Mouse (Mus musculus) liver, embryonic 14.5 days (tissue): ENCODE data around the gene Drosha. TPM values are rescaled to one million over a fixed set of nuclear protein-coding genes. Genes with fewer than 3 reads are reported as not detected.

Source experiments
- ATAC-seq: fragments of 200-750 bp; cut with Nextera tagmentation; 2 replicates; pipeline ENCODE4 v1.8.0; 2017; ENCODE audit warnings: moderate number of reproducible peaks, mild to moderate bottlenecking, moderate library complexity; ENCODE audit not compliant: insufficient read depth
- DNase-seq, 3 experiments: peaks; one replicate each; pipeline ENCODE4 v3.0.0-alpha.2; 2012 to 2013; ENCODE audit warnings: low read depth in 3 of 3, low spot score in 3 of 3
- H3K27ac ChIP-seq: fragments of 300-500 bp; sonication (generic); 2 replicates; pipeline ENCODE4 v1.5.1; 2014; ENCODE audit warnings: moderate library complexity, mild to moderate bottlenecking, control low read depth, inconsistent platforms
- H3K27me3 ChIP-seq: fragments of 300-500 bp; sonication (generic); 2 replicates; pipeline ENCODE4 v1.6.1; 2014; ENCODE audit warnings: mild to moderate bottlenecking, low read length, moderate library complexity; ENCODE audit not compliant: control insufficient read depth, insufficient read depth
- H3K36me3 ChIP-seq: fragments of 300-500 bp; sonication (generic); replicated peaks from 2 replicates; pipeline ENCODE4 v1.6.1; 2014; ENCODE audit warnings: low read depth; ENCODE audit not compliant: control insufficient read depth, insufficient read depth
- H3K4me1 ChIP-seq, 2 experiments: fragments of 200-500 bp in 1 of 2; fragments of 300-500 bp in 1 of 2; sonication (generic) in 1 of 2; replicated peaks; 2 replicates each; pipeline ENCODE4 v1.6.1; 2012 to 2014; ENCODE audit warnings: antibody characterized with exemption in 1 of 2, inconsistent platforms in 1 of 2, low read length in 1 of 2; ENCODE audit not compliant: control insufficient read depth in 2 of 2, insufficient read depth in 2 of 2
- H3K4me2 ChIP-seq: fragments of 300-500 bp; sonication (generic); 2 replicates; pipeline ENCODE4 v1.6.1; 2014; ENCODE audit warnings: low read depth, mild to moderate bottlenecking, control low read depth, moderate library complexity
- H3K4me3 ChIP-seq, 2 experiments: fragments of 200-500 bp in 1 of 2; fragments of 300-500 bp in 1 of 2; sonication (generic) in 1 of 2; 2 replicates each; pipeline ENCODE4 v1.5.1; 2012 to 2014; ENCODE audit warnings: low read depth in 2 of 2, low read length in 2 of 2, mild to moderate bottlenecking in 2 of 2, control low read depth in 1 of 2, inconsistent platforms in 1 of 2, moderate library complexity in 1 of 2; ENCODE audit not compliant: insufficient read depth in 1 of 2
- H3K9ac ChIP-seq: fragments of 300-500 bp; sonication (generic); replicated peaks from 2 replicates; pipeline ENCODE4 v1.6.1; 2014; ENCODE audit warnings: mild to moderate bottlenecking, control low read depth, moderate library complexity
- H3K9me3 ChIP-seq: fragments of 300-500 bp; sonication (generic); 2 replicates; pipeline ENCODE4 v1.6.1; 2016; ENCODE audit warnings: low read length, mixed read lengths; ENCODE audit not compliant: control insufficient read depth
- CTCF ChIP-seq: IDR thresholded peaks from 2 replicates; pipeline ENCODE4 v1.5.1; 2016; ENCODE audit warnings: antibody characterized with exemption, low read depth, control low read depth
- EP300 ChIP-seq: IDR thresholded peaks from 2 replicates; pipeline ENCODE4 v1.6.1; 2016; ENCODE audit warnings: antibody characterized with exemption, low read depth
- WGBS: fragments of 180-500 bp; shearing (Covaris S2); extraction: QIAGEN DNeasy Blood & Tissue Kit; methylation state at CpG from one replicate; pipeline ENCODE4 v1.1.7; 2014; ENCODE audit not compliant: insufficient replicate concordance; 5-methylcytosine and 5-hydroxymethylcytosine counted together
- polyA plus RNA-seq, 2 experiments: library from polyadenylated mRNA; depleted of rRNA in 1 of 2; stranded (reverse) in 1 of 2; unstranded in 1 of 2; fragments of >200 nt; fragmentation: Nextera tagmentation in 1 of 2; extraction: Ambion mirVana in 1 of 2; gene quantifications; 2 replicates each; pipeline versions ENCODE4 v1.2.1 to v1.2.3; 2012 to 2014

Drosha gene
- polyA plus RNA-seq, 2 experiments = 8.8 to 13.5 TPM

DNA sequence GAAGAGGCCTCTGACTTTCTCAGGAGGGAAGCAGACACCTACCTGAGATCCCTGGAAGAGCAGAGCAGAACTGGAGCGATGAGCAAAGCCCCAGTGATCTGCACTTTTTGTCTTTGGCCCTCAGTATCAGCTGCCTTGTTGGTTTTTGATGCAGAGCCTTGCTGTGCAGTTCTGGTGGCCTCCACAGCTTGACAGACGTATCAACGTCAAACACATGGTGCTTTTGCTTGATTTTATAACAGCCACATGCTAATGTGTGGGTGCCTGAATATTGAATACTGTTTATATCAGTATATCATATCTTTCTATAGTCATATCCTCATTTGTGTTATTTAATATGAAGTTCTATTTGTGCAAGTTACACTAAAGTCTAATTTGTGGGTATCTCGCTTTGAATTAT, 19.5 kb upstream of the Drosha start:
- H3K27me3 ChIP-seq = no peaks in the 10 kb centered on the region
- no peak overlapping the region for H3K4me2 ChIP-seq
- no peaks in the 10 kb centered on the region for H3K9me3 ChIP-seq
- TF ChIP-seq CTCF (no peak), EP300 (no peak)
- H3K9ac ChIP-seq = no peak overlapping the region
- 54% methylated on average over 4 of the region's 4 CpGs for WGBS
- DNase-seq = peak in 1 of 3 experiments; percentile 82
- peak; percentile 33; the same call in 1 of the 2 replicates for ATAC-seq
- H3K36me3 ChIP-seq = peaks cover 27% of the 10 kb centered on the region
- H3K27ac ChIP-seq = no peak overlapping the region
- no peak overlapping the region for H3K4me3 ChIP-seq
- H3K4me1 ChIP-seq = peaks cover 0 to 12% of the 10 kb centered on the region in 2 experiments; a peak in 3 of 4 replicates

DNA sequence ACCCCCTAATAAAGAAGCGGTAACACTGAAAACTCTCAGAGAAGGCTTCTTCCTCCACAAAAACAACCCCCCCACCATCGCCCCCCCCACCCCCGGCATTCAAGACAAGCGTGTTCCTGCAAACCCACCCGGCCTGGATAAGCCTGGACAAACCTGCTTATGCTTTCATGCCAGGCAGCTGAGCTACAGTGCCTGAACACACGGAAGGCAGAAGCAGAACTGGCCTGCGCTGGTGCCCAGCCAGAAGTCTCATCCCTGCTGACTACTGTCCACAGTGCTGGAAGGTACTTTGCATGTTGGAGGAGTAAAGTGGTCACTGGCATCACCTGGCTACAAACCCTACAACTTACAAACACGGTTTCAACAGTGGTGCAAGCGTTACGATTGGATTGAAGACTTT, 17.5 kb upstream of the Drosha start:
- ATAC-seq (no peak), DNase-seq (no peak)
- Histone ChIP-seq H3K4me1 (peaks cover 0 to 12% of the 10 kb centered on the region in 2 experiments; a peak in 3 of 4 replicates), H3K9ac (no peak overlapping the region), H3K27ac (no peak overlapping the region), H3K4me3 (no peak overlapping the region), H3K4me2 (no peak overlapping the region), H3K27me3 (no peaks in the 10 kb centered on the region), H3K36me3 (peaks cover 47% of the 10 kb centered on the region), H3K9me3 (no peaks in the 10 kb centered on the region)
- TF ChIP-seq CTCF (no peak), EP300 (no peak)
- WGBS = 87% methylated on average over 10 of the region's 10 CpGs

DNA sequence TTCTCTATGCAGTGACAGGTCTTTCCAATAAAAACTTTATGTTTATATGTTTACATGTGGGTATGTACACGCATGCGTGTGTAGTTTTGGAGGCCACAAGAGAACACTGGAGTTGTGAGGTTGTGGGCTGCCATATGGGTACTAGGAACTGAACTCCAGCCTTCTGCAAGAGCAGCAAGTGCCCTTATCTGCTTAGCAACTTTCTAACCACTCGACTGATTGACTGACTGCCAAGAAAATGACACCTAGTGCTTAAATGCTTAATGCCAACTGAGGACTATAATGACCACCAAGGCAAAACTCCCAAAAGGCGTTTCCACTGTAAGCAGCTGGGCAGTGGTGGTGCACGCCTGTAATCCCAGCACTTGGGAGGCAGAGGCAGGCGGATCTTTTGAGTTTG, 15.3 kb upstream of the Drosha start:
- peaks cover 66% of the 10 kb centered on the region for H3K36me3 ChIP-seq
- H3K4me3 ChIP-seq = no peak overlapping the region
- no peak overlapping the region for H3K27ac ChIP-seq
- H3K4me1 ChIP-seq = peaks cover 0 to 12% of the 10 kb centered on the region in 2 experiments; a peak in 3 of 4 replicates
- DNase-seq (no peak), ATAC-seq (no peak)
- no peak overlapping the region for H3K4me2 ChIP-seq
- H3K9ac ChIP-seq = no peak overlapping the region
- no peaks in the 10 kb centered on the region for H3K27me3 ChIP-seq
- WGBS = 76% methylated on average over 6 of the region's 6 CpGs
- no peaks in the 10 kb centered on the region for H3K9me3 ChIP-seq
- no peak for TF ChIP-seq EP300
- no peak for TF ChIP-seq CTCF

DNA sequence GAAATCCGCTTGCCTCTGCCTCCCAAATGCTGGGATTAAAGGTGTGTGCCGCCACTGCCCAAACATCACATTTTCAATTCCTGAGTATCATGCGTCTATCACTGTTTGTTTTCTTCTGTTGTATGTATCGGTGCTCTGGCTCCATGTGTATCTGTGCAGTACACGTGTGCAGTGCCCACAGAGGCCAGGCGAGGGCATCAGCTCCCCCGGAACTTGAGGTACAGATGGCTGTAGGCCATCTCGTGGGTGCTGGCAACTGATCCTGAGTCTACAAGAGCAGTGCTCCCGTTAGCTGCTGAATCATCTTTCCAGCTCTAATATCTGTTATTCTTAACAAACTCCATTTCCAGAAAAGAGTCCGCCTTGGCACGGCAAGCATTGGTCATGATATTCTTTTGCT, 12.0 kb upstream of the Drosha start:
- no peak overlapping the region for H3K9ac ChIP-seq
- DNase-seq = no peak
- no peak overlapping the region for H3K4me3 ChIP-seq
- TF ChIP-seq EP300 (no peak), CTCF (peak; percentile 40)
- 89% methylated on average over 11 of the region's 11 CpGs for WGBS
- H3K4me1 ChIP-seq = no peaks in the 10 kb centered on the region
- H3K27ac ChIP-seq = no peak overlapping the region
- no peak overlapping the region for H3K4me2 ChIP-seq
- H3K27me3 ChIP-seq = no peaks in the 10 kb centered on the region
- ATAC-seq = no peak
- peaks cover 88% of the 10 kb centered on the region for H3K36me3 ChIP-seq
- H3K9me3 ChIP-seq = no peaks in the 10 kb centered on the region

DNA sequence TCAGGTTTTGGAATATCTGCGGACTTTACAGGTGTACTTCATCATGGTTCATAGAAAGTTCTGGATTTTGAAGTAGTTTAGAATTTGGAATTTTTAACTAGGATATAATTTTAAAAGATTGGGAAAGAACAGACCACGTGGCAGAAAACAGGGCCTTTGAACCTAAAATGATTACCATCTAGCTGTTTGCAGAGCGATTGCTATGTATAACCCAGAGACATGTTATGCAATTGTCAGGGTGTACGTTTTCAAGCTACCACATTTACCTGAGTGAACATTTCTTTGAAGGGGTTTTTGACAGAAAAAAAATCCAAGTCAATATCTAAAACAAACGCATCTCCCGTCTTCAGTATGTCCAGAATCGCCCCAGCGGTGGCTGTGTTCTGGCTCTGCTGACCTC, 7.0 kb upstream of the Drosha start:
- DNase-seq = no peak
- 82% methylated on average over 8 of the region's 8 CpGs for WGBS
- H3K9ac ChIP-seq = no peak overlapping the region
- H3K9me3 ChIP-seq = no peaks in the 10 kb centered on the region
- ATAC-seq = no peak
- no peaks in the 10 kb centered on the region for H3K27me3 ChIP-seq
- no peak overlapping the region for H3K27ac ChIP-seq
- no peak overlapping the region for H3K4me2 ChIP-seq
- TF ChIP-seq EP300 (no peak), CTCF (no peak)
- H3K36me3 ChIP-seq = peaks cover 87% of the 10 kb centered on the region
- no peak overlapping the region for H3K4me3 ChIP-seq
- H3K4me1 ChIP-seq = peaks cover 7 to 8% of the 10 kb centered on the region in 2 experiments
